Mouse (Mus musculus): ENCODE results near the gene Gnb5. TPM values are rescaled to one million over a fixed set of nuclear protein-coding genes. Genes with fewer than 3 reads are reported as not detected.
"Not testable (repeated sequence)": the region's sequence is repeated elsewhere in the genome, so short reads cannot be mapped to it uniquely, and the experiment has no call there.

The Gnb5 gene
- polyA plus RNA-seq, 1 experiment from 2014 or later = 34.8 TPM

DNA sequence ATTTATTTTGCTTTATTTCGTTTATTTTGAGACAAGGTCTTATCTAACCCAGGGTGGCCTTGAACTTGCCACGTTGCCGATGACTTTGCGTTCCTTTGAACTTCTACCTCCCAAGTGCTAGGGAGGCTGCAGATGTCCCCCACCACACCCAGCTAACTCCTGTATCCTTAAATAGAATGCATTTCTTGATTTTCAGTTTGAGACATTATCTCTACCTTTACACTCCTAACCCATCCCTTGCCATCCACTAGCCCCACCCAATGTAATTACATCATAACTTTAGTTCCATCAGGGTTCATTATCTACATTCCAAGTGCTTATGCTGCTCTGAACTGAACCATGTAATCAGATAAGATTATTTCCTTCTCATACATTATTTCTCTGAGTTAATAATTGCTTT, 49.7 kb downstream of the Gnb5 start:
- Histone ChIP-seq H3K9me3 (ENCODE audit: control insufficient read depth, low read length) (no peaks in the 10 kb centered on the region), H3K27me3 (ENCODE audit: control insufficient read depth, insufficient read depth, low read length) (no peaks in the 10 kb centered on the region)
- 89% methylated on average over 4 of the region's 4 CpGs for WGBS

DNA sequence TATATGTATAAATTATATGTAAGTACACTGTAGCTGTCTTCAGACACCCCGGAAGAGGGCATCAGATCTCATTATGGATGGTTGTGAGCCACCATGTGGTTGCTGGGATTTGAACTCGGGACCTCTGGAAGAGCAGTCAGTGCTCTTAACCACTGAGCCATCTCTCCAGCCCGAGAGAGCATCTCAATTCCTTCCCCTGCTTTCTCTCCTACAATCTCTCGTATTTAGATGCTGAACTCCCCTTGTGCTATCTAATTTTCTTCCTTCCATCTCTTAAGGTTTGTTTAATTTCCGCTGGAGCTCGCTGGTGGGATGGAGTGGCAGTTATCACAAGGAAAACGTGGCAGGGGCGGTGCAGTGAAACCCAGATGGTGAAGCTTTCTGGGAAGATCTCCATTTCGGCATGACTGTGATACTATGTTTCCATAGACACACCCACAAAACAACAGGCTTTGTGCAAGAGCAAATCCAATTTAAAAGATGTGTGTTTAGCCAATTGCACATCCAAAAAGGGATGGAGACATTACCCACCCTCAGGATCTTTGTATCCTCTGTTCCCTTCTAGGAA, 51.1 kb downstream of the Gnb5 start:
- Histone ChIP-seq H3K4me3 (ENCODE audit: low read depth, low read length) (no peak overlapping the region), H3K27me3 (ENCODE audit: control insufficient read depth, insufficient read depth, low read length) (no peaks in the 10 kb centered on the region), H3K36me3 (ENCODE audit: control insufficient read depth, insufficient read depth, low read length) (no peaks in the 10 kb centered on the region), H3K27ac (ENCODE audit: low read depth, low read length) (no peak overlapping the region), H3K4me1 (replicated peaks; ENCODE audit: control insufficient read depth, insufficient read depth, low read length) (no peaks in the 10 kb centered on the region), H3K4me2 (replicated peaks; ENCODE audit: low read depth, low read length) (no peak overlapping the region), H3K9me3 (ENCODE audit: control insufficient read depth, low read length) (no peaks in the 10 kb centered on the region), H3K9ac (ENCODE audit: low read depth, low read length) (no peak overlapping the region)
- WGBS = 82% methylated on average over 9 of the region's 9 CpGs
- DNase-seq (ENCODE audit: low spot score) = no peak
- ATAC-seq (ENCODE audit: low FRiP score) = no peak

More for the DNA sequence above, 49.7 kb downstream of the Gnb5 start:
- DNase-seq (ENCODE audit: low spot score) (no peak), ATAC-seq (ENCODE audit: low FRiP score) (no peak)
- Histone ChIP-seq H3K36me3 (ENCODE audit: control insufficient read depth, insufficient read depth, low read length) (no peaks in the 10 kb centered on the region), H3K4me1 (replicated peaks; ENCODE audit: control insufficient read depth, insufficient read depth, low read length) (no peaks in the 10 kb centered on the region), H3K9ac (ENCODE audit: low read depth, low read length) (no peak overlapping the region), H3K4me3 (ENCODE audit: low read depth, low read length) (no peak overlapping the region), H3K27ac (ENCODE audit: low read depth, low read length) (no peak overlapping the region), H3K4me2 (replicated peaks; ENCODE audit: low read depth, low read length) (no peak overlapping the region)

DNA sequence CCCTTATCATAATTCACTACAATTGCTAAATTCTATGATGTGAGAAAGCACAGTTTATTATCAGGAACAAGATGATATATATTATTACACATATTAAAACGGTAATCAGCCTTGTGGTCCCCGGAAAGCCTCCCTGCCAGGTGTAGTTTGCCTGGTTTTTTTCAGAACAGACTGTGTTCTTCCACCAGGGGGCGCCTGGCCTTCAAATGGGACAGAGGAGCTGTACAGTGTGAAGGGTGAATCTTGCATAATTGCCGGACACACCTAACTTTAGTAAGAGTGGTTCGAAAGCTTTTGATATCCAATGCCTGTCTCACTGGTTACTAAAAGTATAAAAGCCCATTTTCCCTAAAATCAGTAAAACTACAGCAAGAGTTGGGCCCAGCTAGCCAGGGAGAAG, 55.6 kb downstream of the Gnb5 start:
- Histone ChIP-seq H3K4me2 (replicated peaks; ENCODE audit: low read depth, low read length) (no peak overlapping the region), H3K27me3 (ENCODE audit: control insufficient read depth, insufficient read depth, low read length) (no peaks in the 10 kb centered on the region), H3K36me3 (ENCODE audit: control insufficient read depth, insufficient read depth, low read length) (no peaks in the 10 kb centered on the region), H3K4me3 (ENCODE audit: low read depth, low read length) (no peak overlapping the region), H3K4me1 (replicated peaks; ENCODE audit: control insufficient read depth, insufficient read depth, low read length) (no peaks in the 10 kb centered on the region), H3K27ac (ENCODE audit: low read depth, low read length) (no peak overlapping the region), H3K9ac (ENCODE audit: low read depth, low read length) (no peak overlapping the region), H3K9me3 (ENCODE audit: control insufficient read depth, low read length) (no peaks in the 10 kb centered on the region)
- no peak for ATAC-seq (ENCODE audit: low FRiP score)
- peak; percentile 83 for DNase-seq (ENCODE audit: low spot score)
- WGBS = 49% methylated on average over 5 of the region's 5 CpGs

DNA sequence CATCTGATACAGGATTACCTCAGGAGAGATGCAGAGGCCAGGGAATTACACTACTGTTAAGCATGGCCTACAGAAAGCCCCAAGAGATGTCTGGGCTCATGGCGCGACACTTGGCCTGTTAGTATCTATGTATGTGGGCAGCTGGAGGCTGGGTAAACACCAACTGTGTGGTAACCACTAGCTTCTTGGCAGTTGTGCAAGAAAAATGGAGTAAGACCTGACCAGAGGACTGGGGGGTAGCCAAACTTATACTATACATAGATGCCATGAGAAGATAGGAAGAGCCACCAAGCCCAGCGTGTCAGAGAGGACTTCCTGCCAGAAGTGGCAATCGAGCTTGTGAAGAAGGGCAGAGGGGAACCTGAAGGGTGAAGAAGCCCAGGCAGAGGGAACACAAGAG, 56.1 kb downstream of the Gnb5 start:
- DNase-seq (ENCODE audit: low spot score) = no peak
- 94% methylated on average over 4 of the region's 4 CpGs for WGBS
- Histone ChIP-seq H3K9ac (ENCODE audit: low read depth, low read length) (no peak overlapping the region), H3K9me3 (ENCODE audit: control insufficient read depth, low read length) (no peaks in the 10 kb centered on the region), H3K4me1 (replicated peaks; ENCODE audit: control insufficient read depth, insufficient read depth, low read length) (no peaks in the 10 kb centered on the region), H3K27me3 (ENCODE audit: control insufficient read depth, insufficient read depth, low read length) (no peaks in the 10 kb centered on the region), H3K27ac (ENCODE audit: low read depth, low read length) (no peak overlapping the region), H3K4me3 (ENCODE audit: low read depth, low read length) (no peak overlapping the region), H3K4me2 (replicated peaks; ENCODE audit: low read depth, low read length) (no peak overlapping the region), H3K36me3 (ENCODE audit: control insufficient read depth, insufficient read depth, low read length) (no peaks in the 10 kb centered on the region)
- no peak for ATAC-seq (ENCODE audit: low FRiP score)

DNA sequence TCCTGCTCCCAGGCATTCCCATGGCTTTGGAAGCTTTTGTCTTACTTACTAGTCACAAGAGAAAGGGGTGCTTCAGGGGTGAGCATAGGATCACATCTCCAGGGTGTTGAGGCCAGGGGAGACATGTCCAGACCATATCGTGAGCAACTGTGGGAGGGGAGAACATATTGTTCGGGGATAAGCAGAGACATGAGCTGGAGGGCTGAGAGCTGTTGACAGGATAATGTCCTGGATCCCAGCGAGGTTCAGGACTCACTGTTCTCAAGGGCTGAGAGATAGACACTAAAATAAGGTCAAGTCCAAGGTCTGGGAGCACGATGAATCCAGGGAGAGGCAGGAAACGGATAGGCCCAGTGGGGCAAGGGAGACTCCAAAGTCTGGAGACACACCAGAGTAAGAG, 56.9 kb downstream of the Gnb5 start:
- Histone ChIP-seq H3K36me3 (ENCODE audit: control insufficient read depth, insufficient read depth, low read length) (no peaks in the 10 kb centered on the region), H3K9me3 (ENCODE audit: control insufficient read depth, low read length) (no peaks in the 10 kb centered on the region), H3K4me1 (replicated peaks; ENCODE audit: control insufficient read depth, insufficient read depth, low read length) (no peaks in the 10 kb centered on the region), H3K27ac (ENCODE audit: low read depth, low read length) (no peak overlapping the region), H3K4me3 (ENCODE audit: low read depth, low read length) (no peak overlapping the region), H3K9ac (ENCODE audit: low read depth, low read length) (no peak overlapping the region), H3K27me3 (ENCODE audit: control insufficient read depth, insufficient read depth, low read length) (no peaks in the 10 kb centered on the region), H3K4me2 (replicated peaks; ENCODE audit: low read depth, low read length) (no peak overlapping the region)
- DNase-seq (ENCODE audit: low spot score) (no peak), ATAC-seq (ENCODE audit: low FRiP score) (no peak)
- WGBS = 82% methylated on average over 5 of the region's 5 CpGs

DNA sequence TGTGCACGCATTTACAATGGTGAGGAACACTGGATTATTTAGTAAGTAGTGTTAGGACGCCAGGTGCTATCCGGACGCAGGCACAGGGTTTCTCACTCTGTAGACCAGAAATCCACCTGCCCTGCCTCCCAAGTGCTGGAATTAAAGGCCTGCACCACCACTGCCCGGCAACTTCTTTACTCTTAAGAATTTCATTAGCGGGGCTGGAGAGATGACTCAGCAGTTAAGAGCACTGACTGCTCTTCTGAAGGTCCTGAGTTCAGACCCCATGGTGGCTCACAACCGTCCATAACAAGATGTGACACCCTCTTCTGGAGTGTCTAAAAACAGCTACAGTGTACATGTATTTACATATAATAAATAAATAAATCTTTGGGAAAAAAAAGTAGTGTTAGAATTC, 57.6 kb downstream of the Gnb5 start:
- 75% methylated on average over 7 of the region's 7 CpGs for WGBS
- H3K4me2 ChIP-seq (replicated peaks; ENCODE audit: low read depth, low read length); H3K36me3 ChIP-seq (ENCODE audit: control insufficient read depth, insufficient read depth, low read length); ATAC-seq (ENCODE audit: low FRiP score); H3K9me3 ChIP-seq (ENCODE audit: control insufficient read depth, low read length); H3K27ac ChIP-seq (ENCODE audit: low read depth, low read length); H3K4me3 ChIP-seq (ENCODE audit: low read depth, low read length); H3K9ac ChIP-seq (ENCODE audit: low read depth, low read length); DNase-seq (ENCODE audit: low spot score); H3K4me1 ChIP-seq (replicated peaks; ENCODE audit: control insufficient read depth, insufficient read depth, low read length); H3K27me3 ChIP-seq (ENCODE audit: control insufficient read depth, insufficient read depth, low read length): not testable (repeated sequence)

DNA sequence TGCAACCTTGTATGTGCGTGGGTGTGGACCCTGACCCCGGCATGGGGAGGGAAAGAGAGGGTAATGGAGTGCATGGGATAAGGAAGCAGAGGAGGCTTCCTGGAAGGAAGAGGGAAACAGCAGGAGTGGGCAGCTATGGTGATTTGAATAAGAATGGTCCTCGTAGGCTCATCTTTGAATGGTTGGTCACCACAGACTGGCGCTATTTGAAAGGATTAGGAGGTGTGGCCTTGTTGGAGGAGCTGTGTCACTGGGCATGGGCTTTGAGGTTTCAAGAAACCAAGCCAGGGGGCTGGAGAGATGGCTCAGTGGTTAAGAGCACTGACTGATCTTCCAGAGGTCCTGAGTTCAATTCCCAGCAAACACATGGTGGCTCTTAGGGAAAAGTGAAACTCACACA, 59.1 kb downstream of the Gnb5 start:
- Histone ChIP-seq H3K4me1 (replicated peaks; ENCODE audit: control insufficient read depth, insufficient read depth, low read length) (no peaks in the 10 kb centered on the region), H3K36me3 (ENCODE audit: control insufficient read depth, insufficient read depth, low read length) (no peaks in the 10 kb centered on the region), H3K9me3 (ENCODE audit: control insufficient read depth, low read length) (no peaks in the 10 kb centered on the region), H3K27ac (ENCODE audit: low read depth, low read length) (no peak overlapping the region), H3K9ac (ENCODE audit: low read depth, low read length) (no peak overlapping the region), H3K27me3 (ENCODE audit: control insufficient read depth, insufficient read depth, low read length) (no peaks in the 10 kb centered on the region), H3K4me2 (replicated peaks; ENCODE audit: low read depth, low read length) (no peak overlapping the region), H3K4me3 (ENCODE audit: low read depth, low read length) (no peak overlapping the region)
- DNase-seq (ENCODE audit: low spot score) (no peak), ATAC-seq (ENCODE audit: low FRiP score) (no peak)
- 82% methylated on average over 4 of the region's 4 CpGs for WGBS

DNA sequence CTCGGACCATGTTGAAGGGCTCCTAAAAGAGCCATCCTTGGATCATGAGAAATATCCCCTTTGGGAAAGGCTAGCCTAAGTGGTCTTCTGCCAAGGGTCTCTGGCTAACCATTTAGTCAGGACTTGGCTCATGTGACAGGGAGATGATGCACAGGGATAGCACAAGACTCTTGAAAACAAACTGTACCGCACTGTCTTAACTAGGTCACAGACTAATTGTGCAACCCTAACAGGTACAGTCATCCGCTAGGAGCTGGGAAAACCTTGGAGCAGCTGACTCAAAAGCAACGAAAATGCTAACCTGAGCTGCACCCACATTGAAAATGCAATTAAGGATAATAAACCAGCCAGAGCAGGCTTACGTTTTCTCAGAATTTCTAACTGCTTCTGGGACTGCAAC, 60.1 kb downstream of the Gnb5 start:
- Histone ChIP-seq H3K4me1 (replicated peaks; ENCODE audit: control insufficient read depth, insufficient read depth, low read length) (no peaks in the 10 kb centered on the region), H3K9me3 (ENCODE audit: control insufficient read depth, low read length) (no peaks in the 10 kb centered on the region), H3K27me3 (ENCODE audit: control insufficient read depth, insufficient read depth, low read length) (no peaks in the 10 kb centered on the region), H3K4me2 (replicated peaks; ENCODE audit: low read depth, low read length) (no peak overlapping the region), H3K4me3 (ENCODE audit: low read depth, low read length) (no peak overlapping the region), H3K9ac (ENCODE audit: low read depth, low read length) (no peak overlapping the region), H3K27ac (ENCODE audit: low read depth, low read length) (no peak overlapping the region), H3K36me3 (ENCODE audit: control insufficient read depth, insufficient read depth, low read length) (no peaks in the 10 kb centered on the region)
- no peak for ATAC-seq (ENCODE audit: low FRiP score)
- DNase-seq (ENCODE audit: low spot score) = no peak
- WGBS = 79% methylated on average over 5 of the region's 5 CpGs

DNA sequence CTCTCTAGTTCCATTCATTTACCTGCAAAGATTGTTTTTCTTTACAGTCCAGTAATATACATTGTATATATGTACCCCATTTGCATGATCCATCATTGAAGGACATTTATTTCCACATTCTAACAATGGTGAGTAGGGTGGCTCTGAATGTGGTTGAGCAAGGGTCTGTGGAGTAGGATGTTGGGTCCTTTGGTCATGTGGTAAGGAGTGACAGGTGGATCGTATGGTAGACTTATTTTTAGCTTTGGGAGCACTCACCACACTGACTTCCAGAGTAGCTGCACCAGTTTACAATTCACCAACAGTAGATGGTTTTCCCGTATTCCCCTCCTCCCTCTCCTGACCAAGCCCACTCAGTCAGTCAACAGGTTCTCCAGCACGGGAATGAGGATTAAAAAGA, 62.7 kb downstream of the Gnb5 start:
- no peaks in the 10 kb centered on the region for H3K9me3 ChIP-seq (ENCODE audit: control insufficient read depth, low read length)
- no peaks in the 10 kb centered on the region for H3K36me3 ChIP-seq (ENCODE audit: control insufficient read depth, insufficient read depth, low read length)
- H3K4me2 ChIP-seq (replicated peaks; ENCODE audit: low read depth, low read length) = no peak overlapping the region
- no peak overlapping the region for H3K27ac ChIP-seq (ENCODE audit: low read depth, low read length)
- H3K27me3 ChIP-seq (ENCODE audit: control insufficient read depth, insufficient read depth, low read length) = no peaks in the 10 kb centered on the region
- no peak for DNase-seq (ENCODE audit: low spot score)
- 79% methylated on average over 3 of the region's 3 CpGs for WGBS
- ATAC-seq (ENCODE audit: low FRiP score) = no peak
- H3K4me1 ChIP-seq (replicated peaks; ENCODE audit: control insufficient read depth, insufficient read depth, low read length) = no peaks in the 10 kb centered on the region
- no peak overlapping the region for H3K4me3 ChIP-seq (ENCODE audit: low read depth, low read length)
- no peak overlapping the region for H3K9ac ChIP-seq (ENCODE audit: low read depth, low read length)

Measured in hindbrain, embryonic 11.5 days (tissue).